Mouse (Mus musculus): ENCODE results near the gene Casq2.
"Not testable (repeated sequence)": the region's sequence is repeated elsewhere in the genome, so short reads cannot be mapped to it uniquely, and the experiment has no call there.

Gene Casq2

GRCm38 (mm10) chr3:102138899-102139298, 52.7 kb downstream of the Casq2 start:
- DNase-seq = no peak

GRCm38 (mm10) chr3:102140606-102141005, 54.4 kb downstream of the Casq2 start:
- no peak for DNase-seq

DNA sequence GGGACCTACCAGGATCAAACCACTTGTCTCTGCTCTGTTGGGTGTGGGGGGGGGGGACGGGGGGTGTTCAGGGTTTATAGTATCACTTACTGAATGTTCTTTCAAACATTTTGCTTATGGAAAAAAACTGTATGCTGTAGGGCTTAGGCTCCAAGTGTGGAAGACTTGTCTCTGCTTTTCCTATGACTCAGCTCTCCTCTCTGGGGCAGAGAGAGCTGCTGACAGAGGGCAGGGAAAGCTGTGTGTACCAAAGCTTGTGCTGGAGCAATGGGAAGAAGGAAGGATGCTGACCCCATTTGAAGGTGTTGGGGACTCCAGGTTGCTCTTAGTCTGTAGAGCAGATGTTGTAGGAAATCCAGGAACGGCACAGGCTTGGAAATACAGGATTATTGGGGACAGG, 55.2 kb downstream of the Casq2 start:
- DNase-seq = no peak

DNA sequence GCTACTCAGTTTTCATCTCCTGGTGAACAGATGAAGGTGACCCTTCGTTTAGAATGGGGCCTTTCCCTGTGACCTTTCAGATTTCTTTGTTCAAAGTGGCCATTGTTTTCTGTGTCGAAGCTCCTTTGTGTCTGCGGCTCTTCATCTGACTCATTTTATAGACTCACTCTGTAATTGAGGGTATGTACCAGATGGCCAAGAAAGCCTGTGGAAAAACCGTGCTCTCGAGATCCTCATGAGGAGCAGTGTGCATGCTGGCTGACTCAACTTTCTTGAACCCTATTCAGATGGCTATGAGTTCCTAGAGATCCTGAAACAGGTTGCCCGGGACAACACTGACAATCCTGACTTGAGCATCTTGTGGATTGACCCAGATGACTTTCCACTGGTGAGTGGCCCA, 55.7 kb downstream of the Casq2 start:
- no peak for DNase-seq

DNA sequence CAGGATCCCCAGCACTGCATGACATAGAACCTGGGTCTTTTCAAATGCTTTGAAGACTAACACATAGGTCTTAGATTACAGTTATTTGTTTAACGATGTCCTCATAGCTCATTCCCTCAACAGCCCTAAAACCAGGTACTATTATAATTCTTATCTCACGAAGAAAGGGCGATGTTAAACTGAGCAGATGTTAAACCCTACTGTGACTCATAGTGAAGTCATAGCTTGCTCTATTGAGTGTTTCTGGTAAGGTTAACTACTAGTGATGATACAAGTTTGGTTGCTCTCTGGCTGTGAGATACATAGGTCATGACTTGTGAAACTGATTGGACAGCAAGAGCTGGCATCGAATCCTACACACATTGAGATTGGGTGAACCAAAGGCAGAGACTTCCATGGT, 56.7 kb downstream of the Casq2 start:
- DNase-seq = no peak

- DNase-seq = no peak
Measured at GRCm38 (mm10) chr3:102143536-102143935, 57.3 kb downstream of the Casq2 start.

DNA sequence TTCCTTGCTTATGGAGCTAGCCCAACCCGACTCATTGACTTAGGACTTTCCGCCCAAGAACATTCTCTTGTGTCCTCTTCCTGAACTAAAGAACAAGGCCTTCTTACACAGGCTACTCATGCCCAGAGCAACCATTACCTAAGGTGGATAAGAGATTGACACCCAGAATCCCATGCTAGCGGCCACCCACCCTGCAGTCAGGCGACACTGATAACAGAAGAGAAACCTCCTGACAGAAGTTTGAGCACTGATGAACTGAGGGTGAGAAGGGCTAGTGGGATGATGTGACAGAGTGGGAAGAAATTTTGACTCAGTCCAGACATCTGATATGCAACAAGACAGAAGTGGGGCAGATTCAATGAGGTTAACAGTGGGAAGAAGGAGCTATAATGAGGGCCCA, 58.2 kb downstream of the Casq2 start:
- no peak for DNase-seq

DNA sequence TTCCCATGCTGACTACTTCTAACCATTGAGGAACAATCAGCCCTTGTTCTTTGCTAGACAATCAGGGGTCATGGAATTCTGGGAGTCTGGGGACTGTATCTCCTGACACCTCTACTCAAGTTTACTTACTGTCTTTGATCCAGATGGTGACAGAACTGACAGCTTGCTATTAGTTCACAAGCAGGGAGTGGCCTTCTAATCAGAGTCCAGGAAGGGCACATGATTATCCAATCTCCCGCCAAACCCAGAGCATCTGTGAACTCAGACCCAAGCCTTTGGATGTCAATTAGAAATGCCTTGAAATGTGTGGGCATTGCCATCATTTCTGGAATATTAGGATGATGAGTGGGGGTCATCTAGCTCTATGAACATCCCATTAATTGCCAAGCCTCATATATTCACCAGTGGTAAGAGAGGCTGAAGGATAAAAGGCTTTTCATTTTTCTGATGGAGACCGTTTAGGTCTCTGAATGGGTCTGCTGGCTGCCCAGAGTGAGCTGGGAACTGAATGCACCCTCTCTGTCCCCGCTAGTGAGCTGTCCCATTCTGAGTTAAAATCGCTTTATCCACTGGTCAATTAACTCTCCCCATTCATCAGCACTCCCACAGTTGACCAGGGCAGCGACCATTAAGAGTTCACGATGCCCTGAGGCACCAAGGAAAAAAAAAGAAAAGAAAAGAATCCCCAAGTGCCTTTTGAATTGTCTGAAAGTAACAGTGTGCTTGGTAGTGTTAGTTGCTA, 59.6 kb downstream of the Casq2 start:
- no peak for DNase-seq

DNA sequence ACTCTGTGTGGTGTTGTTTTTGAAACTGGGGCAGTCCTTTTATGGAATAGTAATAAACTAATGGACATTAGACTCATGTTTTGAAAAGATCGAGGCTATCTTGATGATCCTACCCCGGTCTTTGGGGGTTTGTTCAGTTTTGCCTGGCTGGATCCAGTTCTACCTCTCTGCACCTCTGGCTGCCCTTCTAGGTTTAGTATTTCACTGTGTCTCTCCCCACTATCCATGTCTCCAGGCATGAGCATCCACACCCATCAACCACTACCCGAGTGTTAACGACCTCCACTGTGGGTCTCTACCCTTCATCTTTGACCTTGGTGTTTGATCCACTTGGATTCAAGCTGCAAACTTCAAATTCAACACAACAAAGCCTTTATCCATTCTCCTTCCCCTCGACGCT, 60.2 kb downstream of the Casq2 start:
- DNase-seq = no peak

DNA sequence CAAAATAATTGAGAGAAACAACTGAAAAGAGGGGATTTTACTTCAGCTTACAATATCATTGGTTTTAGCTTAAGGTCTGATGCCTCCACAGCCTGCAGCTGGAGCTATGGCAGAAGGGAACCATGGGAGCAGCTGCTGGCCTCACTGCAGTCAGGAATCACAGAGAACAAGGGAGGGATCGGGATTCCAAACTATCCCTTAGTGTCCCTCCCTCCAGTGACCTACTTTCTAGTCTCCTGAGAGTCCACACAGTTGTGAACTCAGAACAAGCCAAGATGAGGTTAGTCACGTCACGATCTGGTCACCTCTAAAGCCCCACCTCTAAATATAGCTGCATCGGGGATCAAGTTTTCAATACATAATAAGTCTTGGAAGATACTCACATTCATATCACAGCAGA, 61.0 kb downstream of the Casq2 start:
- DNase-seq = no peak

DNA sequence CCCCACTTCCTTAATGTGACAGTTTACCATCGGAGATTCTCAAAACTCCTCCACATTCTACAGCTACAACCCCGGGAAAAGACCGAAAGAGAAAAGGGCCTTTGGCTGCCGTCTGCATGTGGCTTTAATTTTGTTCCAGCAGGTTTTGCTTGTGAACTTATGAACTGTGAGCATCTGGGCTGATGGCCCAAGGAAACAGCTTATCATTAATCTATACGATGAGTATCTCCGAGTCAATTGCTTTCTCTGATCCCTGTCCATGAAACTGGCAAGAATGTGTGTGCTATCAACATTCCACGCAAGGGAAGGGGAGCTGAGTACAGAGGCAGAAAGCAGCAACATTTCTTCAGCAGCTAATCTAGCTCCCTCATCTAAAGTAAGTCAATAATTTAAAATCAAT, 63.7 kb downstream of the Casq2 start:
- no peak for DNase-seq

- no peak for DNase-seq
Measured at GRCm38 (mm10) chr3:102151850-102152249, 65.6 kb downstream of the Casq2 start.

GRCm38 (mm10) chr3:102152471-102152870, 66.3 kb downstream of the Casq2 start:
- DNase-seq = no peak

DNA sequence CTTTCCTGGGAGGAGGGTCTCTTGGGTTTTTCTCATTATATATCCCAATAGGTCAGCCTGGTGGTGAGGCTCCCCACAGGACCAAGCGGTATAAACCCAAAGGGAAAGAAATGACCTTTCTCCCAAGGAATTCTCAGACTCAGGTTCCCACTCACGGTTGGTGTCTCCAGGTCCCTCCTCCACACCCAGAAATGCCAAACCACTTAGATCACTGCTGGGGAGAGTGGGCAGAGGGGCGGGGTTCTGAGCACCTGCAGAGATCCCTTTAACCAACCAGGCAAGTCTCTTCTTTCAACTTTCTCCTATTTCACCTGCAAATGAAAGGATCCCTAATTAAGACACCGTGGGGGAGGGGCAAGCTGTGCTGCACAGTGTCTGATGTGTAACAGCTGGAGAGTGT, 66.7 kb downstream of the Casq2 start:
- DNase-seq = peak; percentile 59

DNA sequence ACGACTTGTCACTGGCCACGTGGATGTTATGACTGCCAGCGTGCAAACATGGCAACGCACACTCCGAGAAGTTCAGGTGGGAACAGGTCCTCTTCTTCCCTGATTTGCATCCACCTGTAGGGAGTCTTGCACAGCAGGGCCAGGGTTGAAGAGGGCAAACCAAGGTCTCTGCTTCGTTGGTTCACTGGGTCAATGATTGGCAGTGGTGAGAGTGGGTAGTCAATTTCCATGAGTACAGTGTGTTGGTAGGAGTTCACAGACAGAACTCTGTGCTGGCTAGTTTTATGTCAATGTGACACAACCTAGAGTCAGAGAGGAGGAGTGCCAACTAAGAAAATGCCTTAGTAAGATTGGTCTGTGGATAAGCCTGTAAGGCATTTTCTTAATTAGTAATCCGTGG, 67.9 kb downstream of the Casq2 start:
- DNase-seq = no peak

GRCm38 (mm10) chr3:102156737-102157136, 70.5 kb downstream of the Casq2 start:
- DNase-seq = no peak

DNA sequence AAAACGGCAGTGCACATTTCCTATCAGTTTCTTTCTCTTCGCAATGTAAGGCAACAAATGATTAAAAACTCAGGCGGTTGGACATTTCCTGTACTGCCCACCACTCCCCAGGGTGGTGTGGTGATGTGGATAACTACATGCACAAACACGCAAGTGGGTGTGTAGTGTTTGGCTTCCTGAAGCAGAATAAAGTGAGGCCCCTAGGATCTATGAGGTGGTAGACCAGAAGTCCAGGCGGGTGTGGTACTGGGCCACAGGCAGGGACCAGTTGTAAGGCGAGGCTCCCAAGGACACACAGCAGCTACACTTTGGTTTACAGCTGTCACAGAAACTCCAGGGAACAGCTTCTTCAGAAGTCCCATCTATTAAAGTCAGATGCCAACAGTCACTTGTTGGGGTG, 71.4 kb downstream of the Casq2 start:
- no peak for DNase-seq

- no peak for DNase-seq
Measured at GRCm38 (mm10) chr3:102158759-102159422, 72.7 kb downstream of the Casq2 start.

DNA sequence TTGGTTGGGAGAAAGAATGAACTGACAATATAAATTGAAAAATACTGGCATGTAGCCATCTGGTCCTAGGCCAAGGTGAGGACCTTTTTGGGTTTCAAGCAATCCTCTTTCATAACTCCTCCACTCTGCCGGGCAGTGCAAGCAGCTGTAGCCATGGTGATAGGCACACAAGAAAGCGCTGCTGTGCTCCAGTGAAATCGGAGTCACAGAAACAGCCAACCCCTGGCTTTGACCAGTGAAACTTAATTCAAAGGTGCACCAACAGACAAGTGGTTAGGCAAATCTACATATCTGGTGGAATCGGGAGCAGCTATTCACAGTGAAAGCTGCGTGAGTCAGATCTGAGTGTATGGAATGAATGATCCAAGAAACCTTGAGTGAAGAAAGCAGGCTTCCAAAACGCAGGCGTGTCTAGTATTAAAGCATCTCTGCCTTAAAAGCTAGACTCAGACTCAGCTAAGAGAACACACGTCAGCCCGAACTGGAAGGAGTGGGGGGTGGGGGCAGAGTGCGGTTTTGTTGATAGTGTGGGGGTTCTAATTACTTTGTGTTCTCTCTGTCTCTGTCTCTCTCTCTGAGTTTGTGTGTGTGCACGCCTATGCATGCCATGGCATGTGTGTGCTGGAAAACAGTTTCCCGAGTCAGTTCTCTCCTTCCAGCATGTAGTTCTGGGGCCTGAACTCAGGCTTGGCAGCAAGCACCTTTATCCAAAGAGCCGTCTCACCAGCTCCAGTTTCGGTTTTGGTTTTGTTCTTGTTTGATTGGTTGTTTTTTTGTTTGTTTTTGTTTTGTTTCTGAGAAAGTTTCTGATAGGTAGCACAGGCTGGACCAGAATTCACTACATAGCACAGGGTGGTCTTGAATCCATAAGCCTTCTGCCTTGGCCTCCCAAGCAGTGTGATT, 73.5 kb downstream of the Casq2 start:
- DNase-seq = peak; percentile 33

DNA sequence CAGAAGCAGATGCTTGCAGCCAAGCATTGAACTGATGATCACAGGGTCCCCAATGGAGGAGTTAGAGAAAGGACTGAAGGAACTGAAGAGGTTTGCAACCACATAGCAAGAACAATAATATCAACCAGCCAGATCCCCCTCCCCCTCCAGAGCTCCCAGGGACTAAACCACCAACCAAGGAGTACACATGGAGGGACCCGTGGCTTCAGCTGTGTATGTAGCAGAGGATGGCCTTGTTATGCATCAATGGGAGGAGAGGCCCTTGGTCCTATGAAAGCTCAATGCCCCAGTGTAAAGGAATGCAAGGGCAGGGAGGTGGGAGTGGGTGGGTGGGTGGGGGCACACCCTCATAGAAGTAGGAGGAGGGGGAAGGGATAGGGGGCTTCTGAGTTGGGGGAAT, 77.6 kb downstream of the Casq2 start:
- DNase-seq = not testable (repeated sequence)

DNA sequence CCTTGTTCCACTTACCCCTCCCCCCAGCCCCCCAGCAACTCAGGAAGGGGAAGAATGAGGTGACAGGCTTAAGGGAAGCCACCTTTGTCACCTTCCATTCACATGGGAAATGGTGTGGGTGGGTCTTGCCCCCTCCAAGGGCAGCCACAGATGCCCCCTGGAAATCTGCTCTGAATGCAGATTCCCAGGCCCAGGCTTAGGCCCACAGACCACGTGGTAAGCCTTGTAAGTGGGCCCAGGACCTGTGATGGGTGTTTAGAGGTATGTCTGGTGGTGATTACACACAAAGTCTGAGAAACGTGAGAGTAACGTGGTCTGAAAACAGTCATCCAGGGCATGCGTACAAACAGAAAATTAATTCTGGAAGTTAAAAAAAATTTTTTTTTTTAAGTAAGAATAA, 78.7 kb downstream of the Casq2 start:
- no peak for DNase-seq

DNA sequence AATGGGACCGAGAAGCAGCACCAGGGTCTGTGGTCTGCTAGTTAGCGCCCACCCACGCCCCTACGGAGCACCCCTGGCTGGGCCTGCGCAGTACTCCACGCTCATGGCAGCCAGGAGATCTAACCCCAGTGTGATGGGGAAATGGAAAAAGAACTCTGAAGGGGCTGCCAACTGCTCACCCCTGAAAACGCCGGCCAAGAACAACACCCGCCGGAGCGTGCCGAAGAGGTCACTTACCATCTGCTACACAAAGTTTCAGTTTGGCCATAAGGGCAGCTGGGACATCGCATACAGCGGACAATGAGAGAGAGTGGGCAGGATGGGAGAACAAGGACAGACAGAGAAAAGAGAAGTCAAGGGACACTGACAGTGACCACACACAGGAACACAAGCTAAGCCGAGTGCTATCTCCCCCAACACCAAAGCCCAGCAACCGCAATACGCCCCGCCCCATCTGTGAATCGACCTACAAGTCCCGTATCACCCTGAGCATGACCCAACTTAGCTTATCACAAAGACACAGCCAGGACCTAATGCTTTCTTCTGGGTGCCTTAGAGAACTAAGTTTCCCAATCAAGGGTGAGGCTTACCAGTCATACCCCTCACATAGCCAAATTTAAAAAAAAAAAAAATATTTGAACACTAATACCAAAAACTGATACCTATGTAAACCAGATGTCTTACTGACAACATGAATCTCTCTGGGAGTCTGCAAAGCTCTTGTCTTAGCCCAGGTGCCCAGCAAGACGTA, 79.5 kb downstream of the Casq2 start:
- no peak for DNase-seq

DNA sequence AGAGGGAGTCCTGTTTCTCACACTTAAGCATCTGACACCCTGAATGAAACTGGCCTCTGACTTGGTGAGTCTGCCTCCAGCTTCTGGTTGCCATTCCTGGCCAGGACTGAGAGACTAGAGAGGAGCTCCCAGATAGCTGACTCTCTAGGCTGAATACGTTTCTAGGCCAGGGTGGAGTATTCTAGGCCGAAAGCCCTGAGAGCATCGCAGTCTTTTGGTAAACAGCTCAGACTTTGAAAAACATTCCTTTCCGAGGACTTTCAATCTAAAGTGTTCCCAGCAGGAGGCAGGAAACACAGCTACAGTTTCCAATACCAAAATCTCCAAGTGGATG, 80.0 kb downstream of the Casq2 start:
- no peak for DNase-seq
